Mouse (Mus musculus) G1E (cell line): ENCODE data around the gene Tgfb1i1. TPM values are rescaled to one million over a fixed set of nuclear protein-coding genes. Genes with fewer than 3 reads are reported as not detected.

Experiments
- ATAC-seq: 2 replicates; pipeline ENCODE4 v1.8.0; 2016; ENCODE audit warnings: mild to moderate bottlenecking; ENCODE audit not compliant: insufficient number of reproducible peaks, poor library complexity, low FRiP score, severe bottlenecking; ENCODE audit errors: extremely low read depth
- DNase-seq: peaks from one replicate; pipeline ENCODE4 v3.0.0; 2012; ENCODE audit warnings: low spot score
- H3K27me3 ChIP-seq: 2 replicates; pipeline ENCODE4 v1.6.1; 2012; ENCODE audit warnings: mild to moderate bottlenecking, low read length, inconsistent platforms; ENCODE audit not compliant: insufficient read depth
- H3K36me3 ChIP-seq: replicated peaks from 2 replicates; pipeline ENCODE3; 2012; ENCODE audit warnings: mild to moderate bottlenecking, inconsistent platforms
- H3K4me1 ChIP-seq: 2 replicates; pipeline ENCODE4 v1.6.1; 2012; ENCODE audit warnings: low read depth, low read length, inconsistent platforms, mixed read lengths; ENCODE audit not compliant: insufficient read depth
- H3K4me3 ChIP-seq: 2 replicates; pipeline ENCODE4 v1.5.1; 2012; ENCODE audit warnings: low read depth, mild to moderate bottlenecking, inconsistent platforms, low read length, moderate library complexity, mixed read lengths
- H3K9me3 ChIP-seq: replicated peaks from 2 replicates; pipeline ENCODE4 v1.6.1; 2012; ENCODE audit warnings: inconsistent platforms
- CTCF ChIP-seq: IDR thresholded peaks from 2 replicates; pipeline ENCODE4 v1.5.1; 2012; ENCODE audit warnings: low read depth, low read length, inconsistent platforms, mixed read lengths
- GATA1 ChIP-seq: IDR thresholded peaks from 2 replicates; pipeline ENCODE4 v1.6.1; 2012; ENCODE audit warnings: borderline replicate concordance, low read length, inconsistent platforms, mixed read lengths
- GATA2 ChIP-seq: IDR thresholded peaks from 2 replicates; pipeline ENCODE4 v1.6.1; 2012; ENCODE audit warnings: low read depth, low read length, inconsistent platforms, borderline replicate concordance
- POLR2AphosphoS5 ChIP-seq: IDR thresholded peaks from 2 replicates; pipeline ENCODE4 v1.6.1; 2012; ENCODE audit warnings: low read depth, low read length, inconsistent platforms; ENCODE audit not compliant: insufficient replicate concordance
- TAL1 ChIP-seq: conservative IDR thresholded peaks from 2 replicates; pipeline ENCODE4 v1.6.1; 2012; ENCODE audit warnings: low read depth, low read length, inconsistent platforms, mixed read lengths
- polyA plus RNA-seq: library from polyadenylated mRNA; stranded (reverse); fragments of >175 nt; gene quantifications from 2 replicates; pipeline ENCODE4 v1.2.3, GENCODE M21; 2012
- total RNA-seq, 2 experiments: library from RNA; stranded (forward) in 1 of 2; stranded (reverse) in 1 of 2; fragments of 200-1000 nt in 1 of 2; fragments of >200 nt in 1 of 2; fragmentation: Nextera tagmentation in 1 of 2; gene quantifications; 2 replicates each; pipeline ENCODE4 v1.2.3; 2014 to 2017

The Tgfb1i1 gene
- total RNA-seq (2014; fragmentation: Nextera tagmentation) (0.34 TPM in 1 of 2 replicates, not detected in the other), total RNA-seq (2017) (0.11 TPM in 1 of 2 replicates, not detected in the other), polyA plus RNA-seq (0.05 TPM in 1 of 2 replicates, not detected in the other)

DNA sequence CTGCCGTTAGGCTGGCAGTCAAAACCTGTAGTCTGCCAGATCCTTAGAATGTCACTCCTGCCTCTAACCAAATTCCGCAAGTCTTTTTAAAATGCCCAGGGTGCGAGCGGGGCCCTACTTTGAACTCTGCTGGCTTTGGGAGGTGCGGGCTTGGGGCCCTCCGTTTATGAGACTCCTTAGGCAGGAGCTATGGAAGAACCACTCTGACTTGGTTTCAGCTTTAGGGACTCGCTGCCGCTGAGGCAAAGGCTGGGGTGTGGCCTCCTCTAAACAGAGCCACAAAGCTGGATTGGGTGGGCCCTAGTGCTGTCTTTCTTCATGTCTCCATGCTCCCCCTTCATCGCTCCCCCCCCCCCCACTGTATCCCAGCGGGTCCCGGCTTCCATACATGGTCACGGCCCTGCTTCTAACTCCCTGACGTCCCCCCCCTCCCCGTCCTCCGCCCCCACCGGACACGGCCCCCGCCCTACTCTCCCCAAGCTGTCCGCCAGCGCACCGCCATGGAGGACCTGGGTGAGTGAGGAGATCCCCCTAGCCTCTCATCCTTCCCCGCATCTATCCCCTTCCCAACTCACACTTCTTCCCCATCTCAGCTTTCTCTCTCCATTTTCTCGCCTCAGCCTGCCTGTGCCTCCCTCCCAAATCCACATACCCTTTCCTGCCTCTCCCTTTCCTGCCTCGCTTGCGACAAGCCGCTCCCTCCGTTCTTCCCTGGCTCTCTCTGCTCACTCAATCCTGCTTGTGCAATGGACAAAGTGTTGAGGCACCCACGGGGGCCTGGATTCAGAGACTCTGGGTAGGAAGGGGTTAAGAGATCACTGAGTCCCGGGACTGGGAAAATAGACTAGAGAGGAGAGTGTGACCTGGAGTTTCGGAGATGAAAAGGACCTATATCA is at the start of gene Tgfb1i1:
Gene Tgfb1i1, plus strand, starts transcription at position 317 of the 896 bp plus-strand sequence.
- DNase-seq (no peak), ATAC-seq (no peak)
- Histone ChIP-seq H3K4me1 (peaks cover 34% of the 10 kb centered on the region), H3K4me3 (no peak within 1 kb of the TSS; the same call in 1 of the 2 replicates), H3K27me3 (peaks cover 11% of the 10 kb centered on the region), H3K36me3 (peaks cover 37% of the 10 kb centered on the region), H3K9me3 (no peaks in the 10 kb centered on the region)
- no peak for TF ChIP-seq POLR2AphosphoS5
- no peak for TF ChIP-seq GATA1
- no peak for TF ChIP-seq CTCF
- no peak for TF ChIP-seq GATA2
- TF ChIP-seq TAL1 = no peak

GRCm38 (mm10) chr7:128201607-128202006 is 45.0 kb upstream of the Tgfb1i1 start:
- TF ChIP-seq TAL1 = no peak
- TF ChIP-seq GATA2 = no peak
- no peak for TF ChIP-seq POLR2AphosphoS5
- TF ChIP-seq CTCF = no peak
- no peak for TF ChIP-seq GATA1
- no peaks in the 10 kb centered on the region for H3K9me3 ChIP-seq
- H3K36me3 ChIP-seq = no peaks in the 10 kb centered on the region
- H3K4me3 ChIP-seq = no peak overlapping the region
- H3K27me3 ChIP-seq = peaks cover 12% of the 10 kb centered on the region
- ATAC-seq (no peak), DNase-seq (no peak)
- no peaks in the 10 kb centered on the region for H3K4me1 ChIP-seq

DNA sequence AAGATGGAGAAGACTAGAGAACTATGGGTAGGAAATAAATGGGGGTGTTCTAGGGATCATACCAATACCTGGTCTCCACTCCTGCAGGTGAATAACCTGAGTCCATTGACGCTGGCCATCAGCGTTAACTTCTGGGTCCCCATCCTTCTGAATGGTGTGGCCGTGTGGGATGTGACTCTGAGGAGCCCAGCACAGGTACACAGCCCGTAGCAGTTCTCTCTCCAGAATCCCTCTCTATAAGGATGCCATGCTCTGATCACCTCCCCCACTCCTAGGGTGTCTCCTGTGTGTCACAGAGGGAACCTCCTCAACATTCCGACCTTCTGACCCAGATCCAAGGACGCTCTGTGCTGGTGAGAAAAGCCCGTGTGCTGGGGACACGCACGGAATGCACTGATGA is 43.5 kb upstream of the Tgfb1i1 start:
- H3K4me1 ChIP-seq = no peaks in the 10 kb centered on the region
- no peak overlapping the region for H3K4me3 ChIP-seq
- DNase-seq = no peak
- TF ChIP-seq TAL1 = no peak
- no peak for TF ChIP-seq POLR2AphosphoS5
- no peak for TF ChIP-seq CTCF
- no peak for TF ChIP-seq GATA1
- TF ChIP-seq GATA2 = no peak
- H3K36me3 ChIP-seq = no peaks in the 10 kb centered on the region
- H3K27me3 ChIP-seq = peaks cover 12% of the 10 kb centered on the region
- H3K9me3 ChIP-seq = no peaks in the 10 kb centered on the region
- no peak for ATAC-seq

DNA sequence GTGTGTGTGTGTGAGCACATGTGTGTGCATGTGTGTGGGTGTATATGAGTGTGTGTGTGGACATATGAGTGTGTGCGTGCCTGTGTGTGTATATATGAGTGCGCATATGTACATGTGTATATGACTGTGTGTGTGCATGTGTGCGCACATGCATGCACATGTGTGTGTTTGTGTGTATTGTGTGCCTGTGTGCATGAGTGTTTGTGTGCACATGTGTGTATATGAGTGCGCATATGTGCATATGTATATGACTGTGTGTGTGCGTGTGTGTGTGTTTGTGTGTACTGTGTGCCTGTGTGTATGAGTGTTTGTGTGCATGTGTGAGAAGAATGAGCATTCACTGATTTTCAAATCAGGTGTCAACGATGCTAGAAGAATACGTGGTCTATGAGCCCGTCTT is 42.4 kb upstream of the Tgfb1i1 start:
- Histone ChIP-seq H3K36me3 (no peaks in the 10 kb centered on the region), H3K4me1 (no peaks in the 10 kb centered on the region), H3K27me3 (peaks cover 12% of the 10 kb centered on the region), H3K9me3 (no peaks in the 10 kb centered on the region), H3K4me3 (no peak overlapping the region)
- ATAC-seq (no peak), DNase-seq (no peak)
- TF ChIP-seq GATA2 = no peak
- no peak for TF ChIP-seq TAL1
- no peak for TF ChIP-seq GATA1
- no peak for TF ChIP-seq POLR2AphosphoS5
- no peak for TF ChIP-seq CTCF

- H3K36me3 ChIP-seq = no peaks in the 10 kb centered on the region
- H3K9me3 ChIP-seq = no peaks in the 10 kb centered on the region
- no peaks in the 10 kb centered on the region for H3K4me1 ChIP-seq
- DNase-seq (no peak), ATAC-seq (no peak)
- H3K4me3 ChIP-seq = no peak overlapping the region
- peaks cover 9% of the 10 kb centered on the region for H3K27me3 ChIP-seq
- TF ChIP-seq GATA2 (no peak), GATA1 (no peak), CTCF (no peak), POLR2AphosphoS5 (no peak), TAL1 (no peak)
These were observed 40.9 kb upstream of the Tgfb1i1 start for GRCm38 (mm10) chr7:128205695-128206094.

GRCm38 (mm10) chr7:128206152-128206551 is 40.5 kb upstream of the Tgfb1i1 start, which contains the start of gene Cox6a2:
Gene Cox6a2 (minus strand): TSS chr7:128206387.
- DNase-seq = no peak
- no peaks in the 10 kb centered on the region for H3K9me3 ChIP-seq
- ATAC-seq = no peak
- no peaks in the 10 kb centered on the region for H3K4me1 ChIP-seq
- H3K4me3 ChIP-seq = no peak within 1 kb of the TSS
- TF ChIP-seq TAL1 (no peak), CTCF (no peak), GATA1 (no peak), POLR2AphosphoS5 (no peak), GATA2 (no peak)
- no peaks in the 10 kb centered on the region for H3K36me3 ChIP-seq
- H3K27me3 ChIP-seq = peaks cover 9% of the 10 kb centered on the region
